Mouse (Mus musculus) frontal cortex, adult (tissue): ENCODE data around the gene Gal3st3.
"Not testable (repeated sequence)": the region's sequence is repeated elsewhere in the genome, so short reads cannot be mapped to it uniquely, and the experiment has no call there.

Source experiments
- ATAC-seq: cut with Nextera tagmentation; 2 replicates; pipeline ENCODE4 v1.9.2; 2017; ENCODE audit warnings: mild to moderate bottlenecking, moderate library complexity, mixed read lengths; ENCODE audit not compliant: low TSS enrichment

The Gal3st3 gene

DNA sequence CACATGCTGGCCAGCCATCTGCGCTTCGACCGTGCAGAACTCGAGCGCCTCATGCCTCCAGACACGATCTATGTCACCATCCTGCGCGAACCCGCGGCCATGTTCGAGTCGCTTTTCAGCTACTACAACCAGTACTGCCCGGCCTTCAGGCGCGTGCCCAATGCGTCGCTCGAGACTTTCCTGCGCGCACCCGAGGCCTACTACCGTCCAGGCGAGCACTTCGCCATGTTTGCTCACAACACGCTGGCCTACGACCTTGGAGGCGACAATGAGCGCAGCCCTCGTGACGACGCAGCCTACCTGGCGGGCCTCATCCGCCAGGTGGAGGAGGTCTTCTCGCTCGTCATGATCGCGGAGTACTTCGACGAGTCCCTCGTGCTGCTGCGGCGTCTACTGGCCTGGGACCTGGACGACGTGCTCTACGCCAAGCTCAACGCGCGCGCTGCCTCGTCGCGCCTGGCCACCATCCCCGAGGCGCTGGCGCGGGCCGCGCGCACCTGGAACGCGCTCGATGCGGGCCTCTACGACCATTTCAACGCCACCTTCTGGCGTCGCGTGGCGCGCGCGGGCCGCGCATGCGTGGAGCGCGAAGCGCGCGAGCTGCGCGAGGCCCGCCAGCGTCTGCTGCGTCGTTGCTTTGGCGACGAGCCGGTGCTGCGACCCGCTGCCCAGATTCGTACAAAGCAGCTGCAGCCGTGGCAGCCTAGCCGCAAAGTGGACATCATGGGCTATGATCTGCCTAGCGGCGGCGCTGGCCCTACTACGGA, 9.0 kb downstream of the Gal3st3 start:
- no peak for ATAC-seq

DNA sequence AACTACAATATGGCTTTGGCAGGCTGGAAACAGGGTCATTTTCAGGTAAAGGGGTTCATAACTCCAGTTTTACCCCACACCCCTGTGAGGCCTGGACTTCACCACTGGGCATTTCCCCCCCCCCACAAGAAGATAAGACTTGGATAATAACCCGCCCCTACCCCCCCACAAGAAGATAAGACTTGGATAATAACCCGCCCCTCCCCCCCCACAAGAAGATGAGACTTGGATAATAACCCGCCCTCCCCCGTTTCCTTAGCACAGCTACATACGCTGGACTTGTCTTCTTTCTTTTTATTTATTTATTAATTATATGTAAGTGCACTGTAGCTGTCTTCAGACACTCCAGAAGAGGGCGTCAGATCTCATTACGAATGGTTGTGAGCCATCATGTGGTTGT, 10.9 kb downstream of the Gal3st3 start:
- no peak for ATAC-seq

- no peak for ATAC-seq
Measured at GRCm38 (mm10) chr19:5313189-5313588, 15.1 kb downstream of the Gal3st3 start.

DNA sequence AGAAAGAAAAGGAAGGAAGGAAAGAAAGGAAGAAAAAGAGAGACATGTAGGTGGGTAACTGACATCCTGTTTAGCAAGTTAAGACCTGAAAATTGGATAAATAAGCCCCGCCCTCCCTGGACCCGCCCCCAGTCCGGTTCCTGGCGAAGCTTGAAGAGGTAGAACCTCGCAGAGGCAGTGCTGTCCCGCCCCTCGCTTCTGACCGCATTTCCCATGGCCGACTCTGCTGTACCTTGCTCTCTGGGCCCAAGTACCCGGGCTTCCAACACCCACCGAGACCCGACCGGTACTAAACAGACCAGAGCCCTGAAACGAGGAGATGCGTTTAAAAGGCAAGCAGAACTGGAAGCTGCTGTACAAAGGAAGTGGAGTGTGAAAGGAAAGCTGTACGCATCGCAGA, 25.7 kb downstream of the Gal3st3 start:
- no peak for ATAC-seq

GRCm38 (mm10) chr19:5327970-5328369, 29.8 kb downstream of the Gal3st3 start:
- ATAC-seq: no peak

- ATAC-seq: no peak
Measured at GRCm38 (mm10) chr19:5334741-5335140, 36.6 kb downstream of the Gal3st3 start.

DNA sequence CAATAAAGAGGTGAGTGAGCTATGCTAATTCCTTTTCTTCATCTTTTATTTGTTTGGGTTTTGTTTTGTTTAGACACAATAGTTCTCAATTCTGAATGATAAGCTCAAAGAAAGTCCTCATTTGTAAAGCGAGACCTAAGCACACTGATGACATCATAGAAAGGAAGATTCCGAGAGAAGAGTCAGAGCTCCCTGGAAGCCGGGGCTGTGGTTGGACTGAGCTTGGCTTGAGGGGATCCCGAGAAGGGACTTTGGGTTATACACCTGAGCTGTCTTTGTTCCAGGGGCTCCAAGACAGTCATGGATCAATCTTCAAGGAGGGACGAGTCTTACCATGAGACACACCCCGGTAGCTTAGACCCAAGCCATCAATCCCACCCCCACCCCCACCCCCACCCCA, 37.3 kb downstream of the Gal3st3 start, which contains the start of gene Catsper1:
TSS of gene Catsper1 (plus strand) at position 301 of the 400 bp plus-strand sequence.
- no peak for ATAC-seq

GRCm38 (mm10) chr19:5337975-5338374, 39.8 kb downstream of the Gal3st3 start:
- peak; percentile 70; the same call in 1 of the 2 replicates for ATAC-seq

DNA sequence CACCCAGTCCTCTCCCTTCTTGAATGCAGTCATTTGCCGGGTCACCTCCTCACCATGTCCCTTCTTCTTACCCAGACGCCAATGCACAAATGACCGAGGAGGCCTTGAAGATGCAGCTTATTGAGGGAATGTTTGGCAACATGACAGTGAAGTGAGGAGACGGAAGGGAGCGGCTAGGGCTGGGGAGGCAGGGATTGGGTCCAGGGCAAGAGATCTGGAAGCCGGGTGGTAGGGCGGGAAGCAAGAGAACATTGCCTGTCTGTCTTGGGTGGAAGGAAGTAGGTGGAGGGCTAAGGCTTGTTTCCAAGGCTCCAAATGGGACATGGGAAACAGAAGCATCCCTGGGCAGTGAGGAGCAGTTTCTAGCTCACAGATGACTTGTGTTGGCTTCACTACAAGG, 43.2 kb downstream of the Gal3st3 start:
- ATAC-seq: no peak

GRCm38 (mm10) chr19:5345297-5346131, 47.4 kb downstream of the Gal3st3 start:
- no peak for ATAC-seq

GRCm38 (mm10) chr19:5348064-5348463, 49.9 kb downstream of the Gal3st3 start:
- ATAC-seq: no peak

GRCm38 (mm10) chr19:5348526-5349501, 50.7 kb downstream of the Gal3st3 start:
- peak; percentile 73; the same call in 1 of the 2 replicates for ATAC-seq

- not testable (repeated sequence) for ATAC-seq
Measured at GRCm38 (mm10) chr19:5349502-5349873, 51.4 kb downstream of the Gal3st3 start, which contains the start of gene Cst6. Gene Cst6, minus strand, starts transcription at chr19:5349574.

DNA sequence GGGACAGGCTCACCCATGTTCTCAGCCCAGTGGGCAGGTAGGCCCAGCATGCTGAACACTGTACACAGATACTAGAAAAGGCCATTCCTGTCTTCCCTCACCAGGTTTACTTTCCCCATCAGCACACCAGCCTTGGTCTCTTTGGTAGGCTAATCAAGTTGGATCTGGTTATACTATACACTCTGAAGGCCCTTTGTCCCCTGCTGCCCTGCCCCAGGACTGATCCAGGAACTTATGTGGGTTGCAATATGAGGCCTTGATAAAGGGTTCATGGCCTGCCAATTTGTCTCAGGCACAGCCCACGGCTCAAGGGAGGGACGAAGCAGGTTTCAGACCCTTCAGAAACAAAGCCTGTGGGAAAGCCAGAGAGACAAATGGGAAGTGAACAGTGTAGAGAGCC, 55.5 kb downstream of the Gal3st3 start:
- no peak for ATAC-seq

- ATAC-seq: no peak
Measured at GRCm38 (mm10) chr19:5356080-5356479, 57.9 kb downstream of the Gal3st3 start.
